Mouse (Mus musculus): ENCODE measurements around the gene Iqca. TPM values are rescaled to one million over a fixed set of nuclear protein-coding genes. Genes with fewer than 3 reads are reported as not detected.

Iqca gene
- polyA plus RNA-seq, 1 experiment from 2014 or later, result not detected

GRCm38 (mm10) chr1:90124561-90124960 is 28.6 kb downstream of the Iqca start:
- Histone ChIP-seq H3K27ac (replicated peaks) (no peak overlapping the region), H3K4me2 (no peak overlapping the region), H3K27me3 (peaks cover 4% of the 10 kb centered on the region; the same call in 1 of the 2 replicates), H3K4me1 (replicated peaks) (peaks cover under 1% of the 10 kb centered on the region), H3K4me3 (no peak overlapping the region), H3K9me3 (no peaks in the 10 kb centered on the region), H3K36me3 (no peaks in the 10 kb centered on the region), H3K9ac (no peak overlapping the region)
- no peak for ATAC-seq (ENCODE audit: low read depth)
- 96% methylated on average over 12 of the region's 12 CpGs for WGBS

- Histone ChIP-seq H3K36me3 (no peaks in the 10 kb centered on the region), H3K9ac (no peak overlapping the region), H3K4me3 (no peak overlapping the region), H3K4me2 (no peak overlapping the region), H3K4me1 (replicated peaks) (peaks cover 16% of the 10 kb centered on the region), H3K9me3 (no peaks in the 10 kb centered on the region), H3K27me3 (peaks cover 4% of the 10 kb centered on the region; the same call in 1 of the 2 replicates), H3K27ac (replicated peaks) (no peak overlapping the region)
- WGBS, result 88% methylated on average over 6 of the region's 6 CpGs
- no peak for ATAC-seq (ENCODE audit: low read depth)
These were observed 32.5 kb downstream of the Iqca start for GRCm38 (mm10) chr1:90120706-90121105.

- Histone ChIP-seq H3K27ac (replicated peaks) (no peak overlapping the region), H3K9ac (no peak overlapping the region), H3K4me3 (no peak overlapping the region), H3K4me2 (no peak overlapping the region), H3K4me1 (replicated peaks) (peaks cover 19% of the 10 kb centered on the region), H3K9me3 (no peaks in the 10 kb centered on the region), H3K36me3 (no peaks in the 10 kb centered on the region), H3K27me3 (peaks cover 5% of the 10 kb centered on the region)
- no peak for ATAC-seq (ENCODE audit: low read depth)
- 26% methylated on average over 12 of the region's 12 CpGs for WGBS
These were observed 34.0 kb downstream of the Iqca start for GRCm38 (mm10) chr1:90119214-90119613.

GRCm38 (mm10) chr1:90117207-90117606 is 36.0 kb downstream of the Iqca start:
- WGBS, result 83% methylated on average over 7 of the region's 7 CpGs

GRCm38 (mm10) chr1:90114586-90114985 is 38.6 kb downstream of the Iqca start:
- Histone ChIP-seq H3K36me3 (no peaks in the 10 kb centered on the region), H3K27ac (replicated peaks) (no peak overlapping the region), H3K4me3 (no peak overlapping the region), H3K27me3 (peaks cover 4% of the 10 kb centered on the region; the same call in 1 of the 2 replicates), H3K9me3 (no peaks in the 10 kb centered on the region), H3K4me2 (no peak overlapping the region), H3K4me1 (replicated peaks) (peaks cover 18% of the 10 kb centered on the region), H3K9ac (no peak overlapping the region)
- ATAC-seq (ENCODE audit: low read depth), result no peak
- 87% methylated on average over 5 of the region's 5 CpGs for WGBS

More at GRCm38 (mm10) chr1:90117207-90117606, 36.0 kb downstream of the Iqca start:
- Histone ChIP-seq H3K4me3 (no peak overlapping the region), H3K27me3 (peaks cover 8% of the 10 kb centered on the region), H3K27ac (replicated peaks) (no peak overlapping the region), H3K9me3 (no peaks in the 10 kb centered on the region), H3K4me2 (no peak overlapping the region), H3K4me1 (replicated peaks) (peaks cover 19% of the 10 kb centered on the region), H3K9ac (no peak overlapping the region), H3K36me3 (no peaks in the 10 kb centered on the region)
- ATAC-seq (ENCODE audit: low read depth), result no peak

DNA sequence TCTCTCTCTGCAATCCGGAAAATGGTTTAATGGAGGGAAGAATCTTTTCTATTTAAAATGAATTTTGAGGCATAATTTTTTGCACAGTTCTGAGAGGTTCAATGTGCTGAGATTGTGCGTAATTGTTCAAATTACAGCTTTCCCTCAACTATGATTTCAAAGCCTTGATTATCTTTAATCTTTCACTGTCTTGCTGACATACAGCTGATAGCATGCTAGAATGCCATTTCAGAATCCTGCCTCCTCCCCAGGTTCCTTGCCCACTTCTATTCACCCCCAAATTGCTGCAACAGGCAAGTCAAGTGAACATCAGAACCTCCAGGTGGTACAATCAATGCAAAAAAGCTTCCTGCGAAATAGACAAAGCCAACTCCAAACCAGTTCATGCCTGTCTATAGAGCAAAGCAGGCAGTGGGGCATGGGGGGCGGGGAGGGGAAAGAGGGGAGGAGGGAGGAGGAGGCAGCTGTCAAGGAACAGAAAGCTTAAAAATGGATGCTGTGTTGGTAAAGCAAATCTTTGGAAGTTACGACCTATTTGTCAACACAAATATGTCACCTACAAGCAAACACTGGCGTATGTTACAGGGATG is 39.5 kb downstream of the Iqca start:
- H3K4me2 ChIP-seq, result no peak overlapping the region
- H3K9me3 ChIP-seq, result no peaks in the 10 kb centered on the region
- peaks cover 12% of the 10 kb centered on the region for H3K4me1 ChIP-seq (replicated peaks)
- no peak overlapping the region for H3K9ac ChIP-seq
- 85% methylated on average over 6 of the region's 6 CpGs for WGBS
- H3K36me3 ChIP-seq, result no peaks in the 10 kb centered on the region
- H3K4me3 ChIP-seq, result no peak overlapping the region
- no peak overlapping the region for H3K27ac ChIP-seq (replicated peaks)
- peaks cover 4% of the 10 kb centered on the region; the same call in 1 of the 2 replicates for H3K27me3 ChIP-seq
- no peak for ATAC-seq (ENCODE audit: low read depth)

DNA sequence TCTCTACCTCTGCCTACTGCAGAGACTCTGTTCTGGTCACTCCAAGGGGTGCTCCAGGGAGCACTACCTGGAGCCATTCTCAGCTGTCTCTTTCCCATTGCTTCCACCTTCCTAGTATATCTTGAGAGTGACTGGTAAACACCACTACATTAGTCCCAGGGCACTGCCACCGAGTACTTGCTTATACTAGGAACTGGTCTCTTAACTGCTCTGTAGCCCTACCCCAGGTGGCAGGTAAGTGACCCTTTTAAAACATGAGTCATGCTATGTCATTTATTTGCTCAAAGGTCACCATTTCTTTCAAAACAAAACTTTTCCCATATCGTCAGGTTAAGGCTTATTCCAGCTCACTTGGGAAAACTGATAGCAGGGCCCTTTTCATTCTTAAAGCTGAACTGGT is 40.5 kb downstream of the Iqca start:
- Histone ChIP-seq H3K9ac (no peak overlapping the region), H3K4me2 (no peak overlapping the region), H3K4me1 (replicated peaks) (peaks cover 12% of the 10 kb centered on the region), H3K9me3 (no peaks in the 10 kb centered on the region), H3K36me3 (no peaks in the 10 kb centered on the region), H3K4me3 (no peak overlapping the region), H3K27me3 (peaks cover 4% of the 10 kb centered on the region; the same call in 1 of the 2 replicates), H3K27ac (replicated peaks) (no peak overlapping the region)
- no peak for ATAC-seq (ENCODE audit: low read depth)
- WGBS, result 90% methylated on average over 2 of the region's 2 CpGs

- peaks cover 9% of the 10 kb centered on the region for H3K4me1 ChIP-seq (replicated peaks)
- no peak overlapping the region for H3K4me3 ChIP-seq
- H3K36me3 ChIP-seq, result no peaks in the 10 kb centered on the region
- H3K27me3 ChIP-seq, result peaks cover 4% of the 10 kb centered on the region; the same call in 1 of the 2 replicates
- no peak overlapping the region for H3K4me2 ChIP-seq
- WGBS, result 49% methylated on average over 2 of the region's 2 CpGs
- no peak overlapping the region; the same call in 1 of the 2 replicates for H3K27ac ChIP-seq (replicated peaks)
- no peaks in the 10 kb centered on the region for H3K9me3 ChIP-seq
- H3K9ac ChIP-seq, result no peak overlapping the region
- ATAC-seq (ENCODE audit: low read depth), result peak; percentile 40; the same call in 1 of the 2 replicates
These were observed 41.9 kb downstream of the Iqca start for GRCm38 (mm10) chr1:90111198-90111839.

DNA sequence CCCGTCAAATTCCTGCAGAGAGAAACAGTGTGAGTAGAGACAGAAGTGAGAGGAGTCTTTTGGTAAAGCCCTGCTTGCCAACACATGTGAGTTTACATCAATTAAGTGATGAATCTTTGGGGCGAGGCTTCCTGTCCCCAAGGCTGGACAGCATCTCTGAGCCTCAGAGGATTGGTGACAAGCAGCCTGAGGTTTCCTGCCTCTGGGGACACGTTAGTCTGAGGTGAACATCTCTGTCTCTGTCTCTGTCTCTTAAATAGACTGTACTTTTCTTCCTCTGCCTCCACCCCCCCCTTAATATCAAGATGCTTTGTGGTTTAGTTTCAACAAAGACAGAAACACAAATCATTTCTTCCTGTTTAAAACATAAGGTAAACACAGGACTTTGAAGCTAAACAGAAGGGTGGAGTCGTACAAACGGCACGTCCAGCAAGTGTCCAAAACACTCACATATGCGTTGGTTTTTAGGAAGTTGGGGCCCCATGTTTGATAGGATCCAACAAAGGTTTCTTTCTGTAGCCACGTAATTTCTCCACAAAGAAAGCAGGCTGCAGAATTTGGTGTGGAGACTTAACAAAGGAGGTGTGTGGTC is 49.2 kb downstream of the Iqca start:
- no peak overlapping the region for H3K27ac ChIP-seq (replicated peaks)
- H3K9me3 ChIP-seq, result peaks cover 2% of the 10 kb centered on the region; the same call in 1 of the 2 replicates
- WGBS, result 65% methylated on average over 8 of the region's 8 CpGs
- no peak for ATAC-seq (ENCODE audit: low read depth)
- no peak overlapping the region for H3K4me3 ChIP-seq
- H3K4me1 ChIP-seq (replicated peaks), result no peaks in the 10 kb centered on the region
- H3K27me3 ChIP-seq, result no peaks in the 10 kb centered on the region
- H3K9ac ChIP-seq, result no peak overlapping the region
- H3K36me3 ChIP-seq, result no peaks in the 10 kb centered on the region
- H3K4me2 ChIP-seq, result no peak overlapping the region

DNA sequence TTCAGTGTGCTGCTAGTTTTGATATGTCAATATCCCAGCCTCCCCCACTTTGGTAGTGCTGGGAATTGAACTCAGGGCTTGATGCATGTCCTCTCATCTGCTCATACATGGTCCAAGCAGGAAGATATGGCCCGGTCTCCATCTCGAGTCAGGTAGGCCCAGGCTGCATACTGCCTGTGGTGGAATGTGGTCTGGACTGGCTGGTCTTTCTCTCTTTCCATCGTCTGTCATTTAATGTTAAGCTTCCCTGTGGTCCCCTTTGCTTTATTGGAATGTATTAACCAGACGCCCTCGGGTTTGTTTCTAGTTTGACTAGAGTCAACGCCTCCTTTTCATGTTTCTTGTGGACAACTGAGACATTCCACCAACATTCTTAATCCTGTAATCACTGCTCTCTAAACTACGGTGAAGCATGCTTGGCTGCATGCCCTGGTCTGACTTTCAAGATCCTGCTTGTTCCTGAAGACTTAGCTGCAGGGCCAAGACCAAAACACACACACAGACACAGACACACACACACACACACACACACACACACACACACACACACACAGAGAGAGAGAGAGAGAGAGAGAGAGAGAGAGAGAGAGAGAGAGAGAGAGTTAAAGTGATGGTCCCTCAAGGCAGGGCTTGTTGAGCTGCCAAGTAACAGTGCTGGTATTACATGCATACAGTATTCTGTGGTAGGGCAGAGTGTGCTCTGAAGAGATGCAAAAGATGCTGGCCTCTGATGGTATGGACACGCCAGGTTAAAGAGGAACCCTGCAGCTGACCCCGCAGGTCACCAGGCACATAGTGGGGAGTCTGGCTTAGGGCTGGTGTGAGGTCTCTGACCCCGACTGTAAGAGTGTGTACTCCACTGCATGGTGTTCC is 52.6 kb downstream of the Iqca start:
- Histone ChIP-seq H3K27me3 (no peaks in the 10 kb centered on the region), H3K27ac (replicated peaks) (no peak overlapping the region), H3K9ac (no peak overlapping the region), H3K9me3 (peaks cover 2% of the 10 kb centered on the region; the same call in 1 of the 2 replicates), H3K4me1 (replicated peaks) (0 out of 2 replicates have a peak, but pooled peaks cover 2% of the 10 kb centered on the region), H3K4me3 (no peak overlapping the region), H3K4me2 (no peak overlapping the region), H3K36me3 (no peaks in the 10 kb centered on the region)
- WGBS, result 85% methylated on average over 10 of the region's 10 CpGs
- ATAC-seq (ENCODE audit: low read depth), result no peak

GRCm38 (mm10) chr1:90092816-90093493 is 60.2 kb downstream of the Iqca start:
- WGBS, result 79% methylated on average over 10 of the region's 10 CpGs
- Histone ChIP-seq H3K36me3 (no peaks in the 10 kb centered on the region), H3K4me3 (no peak overlapping the region), H3K4me2 (no peak overlapping the region), H3K4me1 (replicated peaks) (no peaks in the 10 kb centered on the region), H3K27ac (replicated peaks) (no peak overlapping the region), H3K9me3 (0 out of 2 replicates have a peak, but pooled peaks cover 8% of the 10 kb centered on the region), H3K9ac (no peak overlapping the region), H3K27me3 (0 out of 2 replicates have a peak, but pooled peaks cover 3% of the 10 kb centered on the region)
- no peak for ATAC-seq (ENCODE audit: low read depth)

All from neural tube, embryonic 13.5 days (tissue).